Mouse (Mus musculus) megakaryocyte, adult 5-6 weeks (primary cell): ENCODE measurements around the gene Serinc3. TPM values are rescaled to one million over a fixed set of nuclear protein-coding genes. Genes with fewer than 3 reads are reported as not detected.
"Not testable (repeated sequence)": the region's sequence is repeated elsewhere in the genome, so short reads cannot be mapped to it uniquely, and the experiment has no call there.

Experiments
- ATAC-seq: 2 replicates; pipeline ENCODE4 v1.8.0; 2016; ENCODE audit warnings: mild to moderate bottlenecking, inconsistent platforms; ENCODE audit not compliant: poor library complexity, severe bottlenecking
- total RNA-seq, 2 experiments: library from RNA; stranded (forward) in 1 of 2; stranded (reverse) in 1 of 2; fragments of 153-499, 151-499 nt in 1 of 2; fragments of 221-1000, 200-1000 nt in 1 of 2; gene quantifications; 2 replicates each; pipeline versions ENCODE4 v1.2.3 to v1.2.4; 2015 to 2017

Gene Serinc3
- total RNA-seq (2015) (797 and 809 TPM in 2 replicates), total RNA-seq (2017) (623 and 641 TPM in 2 replicates)

DNA sequence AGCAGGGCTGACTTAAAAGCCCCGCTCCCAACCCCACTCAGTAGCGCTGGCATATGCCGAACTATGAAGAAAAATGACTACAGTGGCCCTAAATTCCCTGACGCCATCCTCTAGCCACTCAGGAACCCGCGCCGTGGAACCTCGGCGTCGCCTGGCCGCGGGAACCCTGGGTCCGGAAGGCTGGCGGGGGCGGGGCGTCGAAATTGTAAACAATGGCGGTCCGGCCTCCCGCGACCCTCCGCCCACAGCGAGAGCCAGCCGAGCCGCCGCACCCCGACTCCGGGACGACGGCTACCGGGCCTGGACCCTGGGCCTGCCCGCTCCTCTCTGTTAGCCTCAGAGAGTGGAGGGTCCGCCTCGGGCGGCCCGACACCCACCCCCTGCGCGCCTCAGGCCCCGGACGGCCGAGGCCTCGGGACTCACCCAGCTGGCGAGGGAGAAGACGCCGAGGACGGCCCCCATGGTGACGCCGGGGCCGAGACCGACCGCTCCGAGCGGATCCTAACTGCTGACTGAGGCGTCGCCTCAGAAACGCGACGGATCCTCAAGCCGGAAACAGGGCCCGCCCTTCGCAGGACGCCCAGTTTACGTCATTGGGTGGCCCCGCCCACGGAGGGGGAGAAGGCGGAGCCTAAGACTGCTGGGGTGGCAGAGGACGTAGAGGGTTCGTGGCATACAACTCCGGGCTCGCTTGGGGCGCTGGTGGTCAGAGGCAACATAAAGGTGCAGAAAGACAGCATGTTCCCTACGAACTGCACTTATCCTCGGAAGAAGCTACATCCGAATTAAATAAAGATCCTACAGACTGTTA is at the start of gene Serinc3:
Serinc3 (minus strand) TSS at position 557 of the 811 bp plus-strand sequence.
- ATAC-seq, result peak; percentile 82

GRCm38 (mm10) chr2:163693716-163694314 is 48.9 kb upstream of the Serinc3 start:
- no peak for ATAC-seq

DNA sequence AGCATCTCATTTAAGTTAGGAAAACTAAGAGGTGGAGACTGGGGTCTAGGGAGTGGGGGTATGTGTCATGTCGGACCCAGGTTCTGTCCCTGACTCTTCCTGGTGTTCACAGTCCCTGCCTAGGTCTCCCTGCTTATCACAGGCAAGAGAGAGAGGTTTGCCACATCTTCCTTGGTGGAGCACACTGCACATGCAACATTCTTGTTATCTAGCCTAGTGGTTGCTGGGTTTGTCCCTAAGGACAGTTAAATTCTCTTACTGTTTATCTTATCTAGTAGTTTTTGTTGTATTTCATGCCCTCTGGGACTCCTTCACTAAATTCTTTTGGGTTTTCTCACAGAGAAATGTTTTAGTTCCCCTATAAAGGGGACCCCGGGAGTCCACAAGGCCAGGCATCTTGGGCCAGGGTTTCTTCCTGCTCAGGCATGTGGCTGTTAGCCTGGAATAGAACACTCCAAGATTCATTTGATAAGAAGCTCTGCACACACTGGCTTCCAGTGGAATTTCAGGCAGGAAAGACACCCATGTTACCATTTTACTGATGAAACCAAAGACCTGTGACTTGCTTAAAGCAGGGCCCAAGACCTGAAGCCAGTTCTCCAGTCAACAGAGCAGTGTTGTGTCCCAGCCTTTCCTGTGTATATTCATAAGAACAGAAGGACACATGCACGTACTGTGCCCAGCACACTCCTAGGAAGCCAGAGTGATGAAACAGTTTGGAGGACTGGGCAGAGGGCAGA is 48.1 kb upstream of the Serinc3 start:
- ATAC-seq, result no peak

DNA sequence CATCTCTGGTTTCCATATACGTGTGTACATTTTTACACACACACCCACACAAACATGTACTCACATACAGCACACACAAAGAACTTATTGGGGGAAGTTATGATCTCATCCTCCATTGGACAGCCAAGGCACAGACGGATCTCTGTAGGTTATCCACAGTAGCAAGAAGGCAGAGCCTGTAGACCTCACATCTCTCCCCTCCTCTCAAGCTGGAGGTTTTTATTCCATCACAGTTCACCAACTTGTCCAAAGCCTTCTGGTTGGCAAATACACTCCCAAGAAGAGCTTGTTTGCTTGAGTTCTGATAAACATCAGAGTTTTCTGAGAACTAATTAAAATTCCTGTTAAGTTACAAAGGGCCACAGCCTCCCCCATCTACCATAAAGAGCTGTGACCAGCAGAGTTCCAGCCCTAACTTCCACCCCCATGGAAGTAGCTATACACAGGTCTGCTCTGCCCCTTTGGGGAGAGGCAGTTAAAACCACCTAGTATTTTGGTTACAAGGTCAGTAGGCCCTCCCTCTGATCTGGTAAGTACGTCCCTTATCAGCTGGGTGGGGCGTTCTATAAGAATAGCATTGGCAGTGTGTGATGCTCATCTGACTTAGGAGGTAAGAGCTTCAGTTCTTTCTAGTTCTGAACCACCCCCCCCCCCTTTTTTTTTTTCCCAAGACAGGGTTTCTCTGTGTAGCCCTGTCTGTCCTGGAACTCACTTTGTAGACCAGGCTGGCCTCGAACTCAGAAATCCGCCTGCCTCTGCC is 47.1 kb upstream of the Serinc3 start:
- ATAC-seq, result no peak

GRCm38 (mm10) chr2:163690409-163691304 is 45.7 kb upstream of the Serinc3 start:
- ATAC-seq, result no peak

DNA sequence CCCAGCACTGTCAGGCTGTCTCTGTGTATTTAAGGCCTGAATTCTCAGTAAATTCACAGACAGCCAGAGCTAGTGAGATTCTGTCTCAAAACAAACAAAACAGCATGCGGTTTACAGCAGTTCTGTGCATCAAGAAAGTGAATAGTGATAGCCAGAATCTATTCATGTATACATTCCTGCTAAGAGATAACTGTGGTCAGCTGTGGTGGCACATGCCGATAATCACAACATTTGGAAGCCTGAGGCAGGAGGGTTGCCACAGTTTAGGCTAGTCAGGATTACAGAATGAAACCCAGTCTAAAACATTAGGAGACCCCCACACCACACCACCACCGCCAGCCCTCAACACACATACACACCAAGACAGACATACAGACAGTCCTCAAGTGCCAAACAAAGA is 44.8 kb upstream of the Serinc3 start:
- no peak for ATAC-seq

DNA sequence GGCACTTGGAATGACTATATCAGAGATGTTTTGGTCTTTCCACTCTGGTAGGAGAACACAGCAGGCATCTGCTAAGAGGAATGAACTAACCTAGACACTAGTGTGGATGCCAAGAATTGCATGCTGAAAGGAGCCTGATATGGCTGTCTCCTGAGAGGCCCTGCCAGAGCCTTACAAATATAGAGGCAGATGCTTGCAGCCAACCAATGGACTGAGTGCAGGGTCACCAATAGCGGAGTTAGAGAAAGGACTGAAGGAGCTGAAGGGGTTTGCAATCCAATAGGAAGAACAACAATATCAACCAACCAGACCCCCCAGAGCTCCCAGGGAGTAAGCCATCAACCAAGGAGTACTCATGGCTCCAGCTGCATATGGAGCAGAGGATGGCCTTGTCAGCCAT is 43.4 kb upstream of the Serinc3 start:
- ATAC-seq, result not testable (repeated sequence)

GRCm38 (mm10) chr2:163686886-163687285 is 42.0 kb upstream of the Serinc3 start:
- no peak for ATAC-seq

- no peak for ATAC-seq
These were observed 41.3 kb upstream of the Serinc3 start for GRCm38 (mm10) chr2:163686233-163686632.

DNA sequence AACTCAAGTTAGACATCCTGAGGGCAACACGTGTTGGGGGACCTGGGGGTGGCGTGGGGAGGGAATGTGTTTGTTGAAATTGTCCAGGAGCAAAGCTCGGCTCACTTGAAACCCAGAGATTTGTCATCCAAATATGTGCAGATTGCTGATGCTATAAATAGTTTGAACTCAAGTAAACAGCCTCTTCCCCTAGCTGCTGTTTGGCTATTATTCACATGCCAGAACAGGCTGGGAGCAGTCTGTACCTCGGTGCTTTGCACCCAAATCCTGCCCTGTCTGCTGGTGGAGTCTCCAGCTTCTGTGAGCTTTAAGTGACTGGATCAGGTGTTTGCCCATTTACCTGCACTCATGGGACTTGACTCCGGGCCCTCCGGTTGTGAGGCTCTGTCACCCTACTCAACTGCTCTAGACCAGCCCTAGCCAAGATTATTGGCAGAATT is 40.9 kb upstream of the Serinc3 start:
- no peak for ATAC-seq

DNA sequence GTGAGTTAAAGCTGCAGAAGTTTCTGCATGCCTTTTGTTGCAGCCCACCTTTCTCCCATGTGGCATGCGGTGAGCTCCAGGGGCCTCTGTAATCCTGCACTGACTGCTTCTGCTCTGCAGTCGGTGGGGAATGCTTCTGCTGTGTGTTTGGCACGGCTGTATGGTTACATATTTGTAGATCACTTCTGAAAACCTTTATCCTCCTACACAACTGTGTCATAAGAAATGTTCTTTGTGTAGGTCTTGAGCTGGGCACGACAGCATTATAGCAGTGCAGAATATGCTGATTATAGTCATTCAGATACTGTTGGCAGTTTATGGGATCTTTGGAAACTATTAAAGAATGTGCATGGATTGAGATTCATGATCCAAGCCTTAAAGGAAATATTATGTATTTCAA is 40.4 kb upstream of the Serinc3 start:
- ATAC-seq, result no peak

- no peak for ATAC-seq
These were observed 37.4 kb upstream of the Serinc3 start for GRCm38 (mm10) chr2:163682344-163682743.

- ATAC-seq, result peak; percentile 94
These were observed 31.8 kb upstream of the Serinc3 start for GRCm38 (mm10) chr2:163676745-163677144.

DNA sequence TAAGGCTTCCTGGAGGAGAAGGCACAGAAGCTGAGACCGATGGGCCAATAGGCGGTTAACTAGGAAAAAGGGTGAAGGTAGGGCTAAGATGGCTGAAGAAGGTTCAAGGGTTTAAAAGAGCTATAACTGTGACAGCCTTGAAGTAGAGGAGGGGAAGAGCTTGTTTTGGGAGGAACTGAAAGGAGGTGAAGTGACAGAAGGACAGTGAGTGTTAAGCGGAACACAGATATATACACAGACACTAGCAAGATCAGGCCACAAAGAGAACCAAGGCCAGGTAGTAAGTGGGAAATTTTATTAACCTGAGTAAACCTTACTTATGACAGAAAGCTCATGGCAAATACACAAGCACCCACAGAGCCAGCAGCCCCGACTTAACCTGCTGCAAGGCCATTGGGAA is 31.4 kb upstream of the Serinc3 start:
- ATAC-seq, result peak; percentile 56

DNA sequence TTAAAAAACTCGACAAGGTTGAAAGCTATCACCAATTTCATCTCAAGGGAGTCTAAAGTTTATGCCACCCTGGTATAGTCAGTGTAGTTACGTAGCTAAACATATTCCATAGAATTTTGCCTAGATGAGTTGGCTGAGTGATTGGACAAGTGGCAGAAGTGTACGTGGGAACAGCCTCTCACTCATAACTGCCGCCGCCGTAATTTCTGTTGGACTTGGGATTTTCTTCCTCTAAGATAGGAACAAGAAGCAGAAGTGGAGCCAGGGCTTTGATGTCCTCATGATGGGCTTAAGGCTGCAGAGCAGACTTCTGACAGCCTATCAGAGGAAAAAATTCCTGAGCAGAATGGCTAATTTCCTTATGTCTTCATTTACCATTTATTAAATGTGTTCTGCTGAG is 30.7 kb upstream of the Serinc3 start:
- 0 out of 2 replicates have a peak, but pooled peaks have one; percentile 20 for ATAC-seq

DNA sequence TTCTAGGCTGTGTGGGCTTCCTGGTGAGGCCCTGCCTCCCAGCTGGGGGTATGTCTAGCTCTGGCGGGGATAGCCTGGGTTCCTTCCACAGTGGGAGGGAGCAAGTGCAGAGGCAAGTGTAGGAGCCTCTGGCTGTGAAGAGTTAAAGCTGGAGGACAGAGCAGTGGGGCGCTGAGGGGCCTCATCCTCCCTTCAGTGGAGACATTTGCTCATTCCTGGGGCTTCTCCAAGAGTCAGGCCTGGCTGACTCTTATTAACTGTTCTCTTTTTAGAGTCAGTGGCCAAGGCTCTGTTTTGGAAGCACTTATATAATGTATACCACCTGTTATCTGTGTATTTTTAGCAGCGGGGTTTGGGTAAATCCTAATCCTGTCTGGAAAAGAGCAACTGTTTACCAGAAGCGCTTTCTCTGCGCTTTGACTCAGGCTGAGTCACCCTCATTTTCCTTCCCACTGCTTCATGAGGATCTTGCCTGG is 30.3 kb upstream of the Serinc3 start:
- ATAC-seq, result no peak

GRCm38 (mm10) chr2:163674397-163674796 is 29.5 kb upstream of the Serinc3 start:
- ATAC-seq, result no peak

DNA sequence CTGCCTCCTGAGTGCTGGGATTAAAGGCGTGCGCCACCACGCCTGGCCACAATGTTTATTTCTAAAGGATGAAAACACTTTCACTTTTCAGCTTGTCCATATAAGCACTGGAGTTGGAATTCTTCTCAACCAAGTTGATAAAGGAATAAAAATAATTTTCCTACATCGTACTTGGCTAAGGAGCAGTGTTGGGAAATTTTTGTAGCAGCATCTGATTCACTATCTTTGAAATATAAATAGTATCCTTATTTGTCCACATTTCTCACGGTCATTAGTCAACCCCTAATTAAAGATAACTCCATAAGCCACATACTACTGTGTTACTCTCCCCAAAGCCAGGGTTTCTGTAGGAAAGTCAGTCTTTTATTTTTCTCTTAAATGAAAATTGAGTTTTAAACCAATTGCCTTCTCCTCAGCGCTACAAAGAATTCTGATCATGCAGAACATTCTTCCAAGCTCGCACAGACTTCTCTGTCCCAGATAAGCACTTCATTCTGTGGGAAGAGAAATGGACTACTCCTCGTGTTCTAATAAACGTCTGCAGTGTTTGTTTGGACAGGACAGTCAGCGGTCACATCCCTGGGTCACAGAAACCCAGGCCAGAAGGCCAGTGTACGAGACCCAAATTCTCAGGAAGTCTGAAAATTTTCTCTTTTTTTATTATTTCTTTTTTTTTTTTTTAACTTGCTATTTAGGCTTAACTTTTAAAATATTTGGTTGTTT is 26.1 kb upstream of the Serinc3 start:
- no peak for ATAC-seq

DNA sequence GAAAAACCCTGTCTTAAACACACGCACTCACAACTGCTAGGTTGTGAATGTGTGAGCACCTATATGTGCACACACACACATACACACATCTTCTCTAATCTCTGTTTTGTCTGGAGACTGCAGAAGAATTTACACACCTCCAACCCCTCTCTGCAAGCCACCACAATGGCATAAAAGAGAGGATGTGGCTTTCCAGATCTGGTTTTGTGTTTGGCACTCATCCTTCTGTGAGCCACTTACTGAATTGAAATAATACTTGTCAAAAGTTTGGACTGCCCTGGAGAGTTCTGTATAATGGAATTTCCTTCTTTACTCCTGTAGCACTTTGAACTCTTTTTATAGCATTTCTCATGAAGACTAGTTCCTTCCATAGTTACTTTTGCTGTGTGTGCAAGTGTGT is 22.1 kb upstream of the Serinc3 start:
- no peak for ATAC-seq
